Mouse (Mus musculus): ENCODE measurements around the gene Polk. TPM values are rescaled to one million over a fixed set of nuclear protein-coding genes. Genes with fewer than 3 reads are reported as not detected.

Gene Polk
- total RNA-seq, 2 experiments from 2014 or later, result 26.1 to 29.8 TPM

- DNase-seq, result no peak
Observed at GRCm38 (mm10) chr13:96528776-96529175, 13.6 kb downstream of the Polk start.

DNA sequence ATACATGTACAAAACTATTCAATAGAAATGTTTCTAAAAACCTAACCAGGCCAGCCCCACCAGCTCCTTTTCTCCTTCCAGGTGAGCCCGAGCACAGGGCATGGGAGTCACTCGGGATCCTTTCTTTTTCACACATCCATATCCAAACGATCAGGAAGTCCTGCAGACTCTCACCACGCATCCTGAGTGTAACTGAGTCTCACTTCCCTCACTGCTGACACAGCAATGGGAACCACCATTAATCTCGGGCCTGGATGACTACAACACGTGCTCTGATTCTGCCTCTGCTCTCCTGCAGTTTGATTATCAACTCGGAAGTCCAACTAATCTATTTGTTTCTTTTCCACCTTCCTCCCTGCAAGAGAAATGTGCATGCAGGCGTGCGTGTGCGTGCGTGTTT is 14.5 kb downstream of the Polk start:
- DNase-seq, result no peak

DNA sequence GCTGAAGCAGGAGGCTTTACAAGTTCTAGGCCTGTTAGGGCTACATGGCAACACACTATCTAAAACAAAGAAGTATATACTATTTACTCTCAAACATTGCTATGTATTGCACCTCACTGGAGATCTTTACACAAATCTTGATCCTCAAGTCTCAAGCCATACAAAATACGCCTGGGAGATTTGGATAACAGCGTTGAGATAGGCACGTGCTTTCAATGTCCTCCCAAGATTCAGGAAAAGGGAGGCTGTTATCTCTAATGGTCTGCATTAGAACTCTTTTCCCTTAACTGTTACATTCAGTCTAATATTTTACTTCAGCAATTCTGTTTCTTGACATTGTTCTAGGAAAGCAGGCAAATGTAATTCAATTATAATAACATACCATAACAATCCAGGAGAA is 15.4 kb downstream of the Polk start:
- DNase-seq, result no peak

GRCm38 (mm10) chr13:96521294-96521693 is 21.1 kb downstream of the Polk start:
- DNase-seq, result no peak

DNA sequence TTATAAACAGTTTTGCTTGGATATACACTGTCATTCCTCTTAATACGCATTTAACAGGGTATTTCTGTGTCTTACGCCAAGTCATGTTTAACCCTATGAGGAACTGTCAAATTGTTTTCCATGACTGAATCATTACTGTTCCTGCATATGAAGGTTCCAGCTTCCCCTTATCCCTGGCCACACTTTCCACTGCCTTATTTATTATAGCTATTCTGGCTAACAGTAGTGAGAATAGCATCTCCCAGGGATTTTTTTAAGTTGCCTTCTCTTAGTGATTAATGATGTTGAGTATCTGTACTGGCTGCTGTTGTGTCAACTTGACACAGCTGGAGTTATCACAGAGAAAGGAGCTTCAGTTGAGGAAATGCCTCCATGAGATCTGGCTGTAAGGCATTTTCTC is 25.0 kb downstream of the Polk start:
- no peak for DNase-seq

DNA sequence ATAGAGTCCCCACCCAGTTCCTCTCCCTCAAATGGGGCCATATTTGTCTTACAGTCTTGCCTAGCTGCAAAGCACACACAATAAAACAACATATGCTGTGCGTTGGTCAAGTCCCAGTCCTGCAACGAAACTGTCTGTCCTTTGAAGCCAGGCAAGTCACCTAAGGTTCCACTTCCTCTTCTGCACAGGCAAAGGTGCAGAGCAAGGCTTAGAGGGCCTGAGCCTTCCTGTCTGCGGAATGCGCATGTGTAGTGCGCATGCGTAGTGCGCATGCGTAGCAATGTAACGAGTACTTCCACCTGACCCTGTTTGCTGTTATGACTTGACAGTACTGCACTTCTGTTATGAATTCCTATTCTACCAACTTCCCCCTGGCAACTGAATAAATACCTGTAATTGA is 26.1 kb downstream of the Polk start:
- no peak for DNase-seq

DNA sequence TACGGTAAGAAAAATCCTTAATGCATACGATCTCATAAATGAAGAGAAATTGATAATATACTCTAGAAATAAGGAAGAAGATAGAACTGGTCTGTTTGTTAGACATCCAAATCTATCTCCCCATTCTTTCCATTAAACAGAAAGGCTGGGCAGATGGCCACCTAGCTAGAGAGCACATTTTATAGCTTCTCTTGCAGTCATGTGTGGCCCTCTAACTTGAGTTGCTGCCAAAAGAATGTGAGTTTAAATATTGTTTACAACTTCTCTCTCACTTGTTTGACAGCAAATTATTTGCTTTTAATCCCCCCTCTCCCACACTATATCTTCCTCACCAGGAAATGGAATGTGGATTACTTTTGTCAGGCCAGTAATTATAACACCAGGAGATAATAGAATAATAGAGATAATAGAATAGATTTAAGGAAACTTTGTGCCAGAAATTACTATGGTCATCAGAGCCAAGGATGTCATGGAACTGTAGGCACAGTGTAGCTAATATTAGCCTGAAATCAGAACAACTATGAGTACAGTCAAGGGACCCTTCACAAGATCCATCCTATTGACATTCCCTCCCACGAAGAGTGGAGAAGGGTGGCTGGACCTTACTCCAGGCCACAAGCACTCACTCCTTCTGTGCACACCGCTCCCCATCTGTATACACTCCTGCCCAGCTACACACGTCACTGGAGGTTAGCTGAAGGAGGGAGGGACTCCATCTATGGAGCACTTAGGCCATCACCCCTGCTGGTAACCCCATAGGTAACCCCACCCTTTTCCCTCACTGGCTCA is 28.0 kb downstream of the Polk start:
- DNase-seq, result no peak

DNA sequence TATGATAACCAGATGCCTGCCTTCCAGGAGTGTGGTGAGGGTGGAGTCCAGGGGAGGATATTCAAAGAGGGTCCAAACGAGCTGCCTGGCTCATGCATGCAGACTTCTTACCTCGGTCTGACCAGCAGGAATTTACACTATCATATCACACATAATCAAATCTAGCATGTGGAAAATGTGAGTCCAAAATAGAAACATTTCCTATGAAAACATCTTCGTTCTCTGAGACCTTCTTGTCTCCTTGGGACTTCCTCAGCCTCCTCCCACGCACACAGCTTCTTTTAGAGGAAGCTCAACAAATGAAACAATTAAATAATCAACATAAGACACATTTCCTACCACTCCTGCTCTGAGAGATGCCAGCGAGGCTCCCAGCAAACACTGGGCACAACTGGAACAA is 30.5 kb downstream of the Polk start:
- DNase-seq, result no peak

GRCm38 (mm10) chr13:96511262-96511661 is 31.1 kb downstream of the Polk start:
- DNase-seq, result no peak

- peak; percentile 46 for DNase-seq
Observed at GRCm38 (mm10) chr13:96510635-96511034, 31.7 kb downstream of the Polk start.

DNA sequence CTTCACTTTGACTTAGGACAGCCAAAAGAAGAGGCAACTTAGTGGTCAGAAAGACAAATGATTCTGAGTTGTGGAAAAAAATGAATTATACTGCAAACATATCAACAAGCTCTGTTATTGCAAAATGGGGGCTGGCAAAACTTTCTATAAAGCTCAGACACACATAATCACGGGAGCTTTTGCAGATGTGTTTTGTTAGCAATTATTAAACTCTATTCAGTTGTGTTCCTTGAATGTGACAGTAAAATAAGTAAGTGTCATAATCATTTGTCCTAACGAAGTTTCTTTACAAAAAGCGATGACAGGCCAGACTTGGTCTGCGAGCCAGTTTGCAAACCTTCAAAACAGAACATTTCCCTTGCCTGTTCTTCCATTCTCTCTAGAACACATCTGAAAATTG is 34.8 kb downstream of the Polk start:
- DNase-seq, result no peak

- no peak for DNase-seq
Observed at GRCm38 (mm10) chr13:96506313-96506712, 36.1 kb downstream of the Polk start.

- DNase-seq, result no peak
Observed at GRCm38 (mm10) chr13:96505661-96506060, 36.7 kb downstream of the Polk start.

DNA sequence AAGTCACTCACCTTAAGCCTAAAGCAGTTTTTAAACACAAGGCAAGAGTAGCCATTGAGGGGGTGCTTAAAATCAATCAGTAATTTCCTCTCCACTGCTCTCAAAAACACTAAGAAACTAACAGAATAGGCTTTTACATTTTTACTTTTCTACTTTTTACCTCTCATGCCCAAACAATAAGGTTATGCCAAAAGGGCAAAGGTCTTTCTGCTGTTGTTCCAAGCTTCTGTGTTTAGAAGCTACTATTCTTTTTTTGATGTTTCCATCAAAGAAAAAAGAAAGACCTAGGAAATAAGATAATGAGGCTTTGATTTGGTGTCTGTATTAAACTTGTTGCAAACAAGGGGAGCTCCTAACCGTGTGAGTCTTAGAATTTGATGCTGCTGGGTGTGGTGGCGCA is 42.5 kb downstream of the Polk start:
- no peak for DNase-seq

DNA sequence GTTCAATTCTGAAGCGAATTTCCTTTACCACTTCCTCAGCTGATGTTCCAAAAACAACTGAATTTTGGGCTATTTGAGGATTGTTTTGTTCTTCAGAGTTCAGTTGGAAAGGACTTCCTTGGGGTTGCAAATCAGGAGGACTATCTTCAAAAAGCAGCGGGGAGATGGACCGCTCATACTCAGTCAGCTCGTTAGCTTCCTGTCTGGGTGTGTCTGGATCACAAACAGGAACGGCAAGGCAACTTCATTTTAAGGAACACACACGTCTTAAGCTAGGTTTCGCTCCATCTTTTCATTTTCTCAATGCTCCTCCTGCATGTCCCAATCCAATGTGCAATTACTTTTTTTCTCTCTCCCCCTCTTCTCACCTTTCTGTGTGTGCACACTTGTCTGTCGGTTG is 45.7 kb downstream of the Polk start:
- DNase-seq, result no peak

- no peak for DNase-seq
Observed at GRCm38 (mm10) chr13:96490433-96490832, 51.9 kb downstream of the Polk start, which contains the start of gene Gm17622. TSS of gene Gm17622 (plus strand) at chr13:96490733.

- no peak for DNase-seq
Observed at GRCm38 (mm10) chr13:96487968-96488367, 54.4 kb downstream of the Polk start.

- DNase-seq, result no peak
Observed at GRCm38 (mm10) chr13:96487230-96487629, 55.1 kb downstream of the Polk start.

DNA sequence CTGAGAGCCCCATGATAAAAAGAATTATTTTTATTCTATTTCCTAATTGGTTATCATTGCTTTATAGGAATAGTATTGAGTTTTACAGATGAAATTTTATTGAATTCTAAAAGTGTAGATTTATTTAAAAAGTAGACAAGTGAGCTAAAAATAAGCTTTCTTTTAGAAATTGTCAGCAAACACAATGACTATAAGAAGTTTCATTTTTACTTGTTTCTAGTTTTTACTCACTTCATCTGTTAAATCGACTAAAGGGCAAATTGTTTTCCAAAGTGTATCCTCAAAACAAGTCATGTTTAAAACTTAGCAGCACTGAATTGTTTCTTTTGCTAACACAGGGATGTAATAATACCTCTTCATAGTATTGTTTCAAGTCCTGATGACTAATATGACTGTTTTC is 63.4 kb downstream of the Polk start:
- DNase-seq, result no peak

- DNase-seq, result peak; percentile 49
Observed at GRCm38 (mm10) chr13:96477226-96477625, 65.2 kb downstream of the Polk start.

DNA sequence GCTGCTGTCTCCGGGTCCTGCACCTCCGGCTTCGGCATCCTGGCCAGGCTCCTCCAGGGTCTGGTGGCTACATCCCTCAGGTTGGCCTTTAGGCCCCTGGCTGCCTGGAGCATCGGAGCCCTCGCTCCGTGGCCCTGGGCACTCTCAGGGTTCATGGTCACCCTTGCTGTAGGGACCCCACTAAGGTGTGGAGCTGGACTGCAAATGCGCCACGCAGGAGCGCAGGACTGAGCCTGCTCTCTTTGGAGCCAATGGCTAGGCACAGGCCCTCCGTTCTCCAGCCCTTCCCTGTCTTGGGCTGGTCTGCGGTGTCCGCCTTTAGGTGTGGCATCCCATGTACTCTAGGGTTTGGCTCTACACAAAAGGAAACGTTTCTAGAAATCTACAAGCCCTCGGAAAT is 71.4 kb downstream of the Polk start, which contains the start of gene Ankdd1b:
Gene Ankdd1b, minus strand, starts transcription at position 242 of the 400 bp plus-strand sequence.
- DNase-seq, result no peak

DNA sequence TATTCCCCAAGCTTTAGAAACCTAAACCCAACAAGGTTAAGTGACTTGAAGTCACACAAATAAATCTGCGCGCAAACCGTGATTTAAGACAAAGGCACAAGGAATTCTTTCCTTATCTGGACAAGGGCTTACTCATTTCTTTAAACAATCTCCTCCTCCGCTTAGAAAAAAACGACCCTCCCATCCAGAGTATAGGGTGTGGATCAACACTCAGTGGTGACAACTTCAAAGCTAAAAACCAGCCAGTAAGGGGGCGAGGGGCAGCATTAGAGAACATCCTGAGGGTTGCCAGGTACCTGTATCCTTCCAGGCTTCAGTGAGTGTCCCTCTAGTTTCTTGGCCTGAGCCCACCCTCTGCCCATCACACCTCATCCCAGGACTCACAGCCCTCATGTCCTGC is 71.8 kb downstream of the Polk start:
- no peak for DNase-seq

DNA sequence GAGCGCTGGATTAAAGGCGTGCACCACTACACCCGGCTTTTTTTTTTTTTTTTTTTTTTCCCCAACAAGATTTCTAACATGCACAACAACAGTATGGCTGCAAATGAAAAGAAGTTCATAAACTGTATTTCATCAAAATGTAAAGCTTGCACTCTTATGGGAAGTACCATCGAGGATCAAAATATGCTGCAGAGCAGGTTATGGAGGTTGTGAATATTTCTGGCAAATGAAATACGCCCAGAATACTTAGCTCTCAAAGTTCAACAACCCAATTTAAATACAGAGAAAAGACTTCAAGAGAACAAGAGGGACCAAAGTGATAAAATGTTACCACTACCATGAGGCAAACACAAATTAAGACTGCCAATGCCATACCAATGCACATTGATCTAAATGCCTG is 73.7 kb downstream of the Polk start:
- no peak for DNase-seq

DNA sequence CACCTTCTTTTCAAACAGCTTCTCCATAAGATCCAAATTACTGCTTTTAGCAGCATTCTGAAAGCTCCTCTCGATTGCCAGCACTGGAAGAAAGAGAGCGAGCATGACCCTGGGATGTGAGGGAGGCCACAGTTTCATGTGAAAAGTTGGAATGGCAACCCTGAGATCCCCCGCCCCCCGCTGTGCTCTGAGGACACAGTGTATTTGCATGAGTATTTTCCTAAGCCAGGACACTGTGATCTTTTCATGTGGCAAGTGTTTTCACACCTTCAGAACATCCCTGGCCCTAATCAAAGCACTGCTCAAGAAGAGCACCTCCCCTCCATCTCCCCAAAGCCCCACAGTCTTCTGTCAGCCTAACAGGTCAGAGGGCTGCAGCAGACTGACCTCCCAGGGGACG is 77.1 kb downstream of the Polk start:
- DNase-seq, result peak; percentile 18
